Mouse (Mus musculus): ENCODE data around the gene Map1b. TPM values are rescaled to one million over a fixed set of nuclear protein-coding genes. Genes with fewer than 3 reads are reported as not detected.

Map1b gene
- total and polyA plus RNA-seq, 2 experiments from 2014 or later, result 690 to 1,981 TPM

GRCm38 (mm10) chr13:99472028-99472427 is 44.3 kb downstream of the Map1b start:
- no peaks in the 10 kb centered on the region for H3K27me3 ChIP-seq (ENCODE audit: insufficient read depth, low read length)
- H3K4me3 ChIP-seq (ENCODE audit: low read length), result no peak overlapping the region
- H3K4me2 ChIP-seq (ENCODE audit: low read depth, low read length), result no peak overlapping the region
- TF ChIP-seq CTCF (IDR thresholded peaks at IDR 0.05; ENCODE audit: low read depth), result no peak
- H3K9ac ChIP-seq (replicated peaks; ENCODE audit: low read length), result no peak overlapping the region
- no peaks in the 10 kb centered on the region for H3K36me3 ChIP-seq (ENCODE audit: insufficient read depth, low read length)
- H3K9me3 ChIP-seq (ENCODE audit: low read length), result no peaks in the 10 kb centered on the region
- H3K4me1 ChIP-seq (ENCODE audit: insufficient read depth, low read length), result peaks cover 20% of the 10 kb centered on the region
- WGBS, result 91% methylated on average over 9 of the region's 9 CpGs
- DNase-seq (ENCODE audit: low spot score) (no peak), ATAC-seq (no peak)
- no peak overlapping the region for H3K27ac ChIP-seq

DNA sequence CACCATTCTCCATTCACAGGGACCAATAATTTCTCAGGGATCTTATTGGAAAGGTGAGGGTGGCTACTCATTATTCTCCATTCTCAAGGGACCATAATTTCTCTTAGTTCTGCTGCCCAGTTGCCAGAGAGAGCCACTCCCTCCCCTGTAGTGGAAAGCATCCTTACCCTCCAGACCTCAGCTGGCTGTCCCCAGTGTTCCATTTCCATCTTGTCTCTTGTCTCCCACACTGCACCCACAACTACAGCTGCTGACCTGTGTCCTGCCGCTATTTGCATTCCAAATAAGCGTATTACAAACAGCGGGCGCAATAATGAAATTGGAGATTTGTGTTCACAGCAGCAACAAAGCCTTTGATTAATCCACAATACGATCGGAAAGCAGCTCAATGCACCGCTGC is 46.3 kb downstream of the Map1b start:
- no peak for DNase-seq (ENCODE audit: low spot score)
- Histone ChIP-seq H3K27ac (no peak overlapping the region), H3K4me1 (ENCODE audit: insufficient read depth, low read length) (peaks cover 8% of the 10 kb centered on the region; the same call in 1 of the 2 replicates)

DNA sequence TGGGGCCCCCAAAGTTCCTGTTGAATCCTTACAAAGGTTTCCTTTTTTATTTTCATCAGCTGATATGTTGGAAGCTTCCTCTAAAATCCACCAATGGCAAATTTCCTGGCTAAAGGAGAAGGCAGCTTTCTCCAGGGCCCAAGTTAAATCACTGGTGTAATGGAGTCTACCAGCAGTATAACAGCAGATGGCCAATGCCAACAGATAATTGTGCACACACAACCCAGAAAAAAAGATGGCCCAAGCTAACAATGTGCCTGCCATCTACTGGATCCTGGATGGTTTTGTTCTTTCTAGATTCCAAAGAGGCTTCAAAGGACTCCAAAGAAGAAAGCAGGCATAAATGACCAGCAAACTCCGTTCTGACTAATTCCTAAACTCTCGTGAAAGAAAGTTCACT is 48.1 kb downstream of the Map1b start:
- DNase-seq (ENCODE audit: low spot score), result no peak
- Histone ChIP-seq H3K9ac (replicated peaks; ENCODE audit: low read length) (no peak overlapping the region), H3K4me2 (ENCODE audit: low read depth, low read length) (no peak overlapping the region), H3K27me3 (ENCODE audit: insufficient read depth, low read length) (no peaks in the 10 kb centered on the region), H3K4me3 (ENCODE audit: low read length) (no peak overlapping the region), H3K27ac (no peak overlapping the region), H3K9me3 (ENCODE audit: low read length) (no peaks in the 10 kb centered on the region), H3K4me1 (ENCODE audit: insufficient read depth, low read length) (no peaks in the 10 kb centered on the region), H3K36me3 (ENCODE audit: insufficient read depth, low read length) (no peaks in the 10 kb centered on the region)
- no peak for TF ChIP-seq CTCF (IDR thresholded peaks at IDR 0.05; ENCODE audit: low read depth)
- ATAC-seq, result no peak
- WGBS, result 72% methylated on average over 2 of the region's 2 CpGs

More for the DNA sequence above, 46.3 kb downstream of the Map1b start:
- 41% methylated on average over 7 of the region's 7 CpGs for WGBS
- no peaks in the 10 kb centered on the region for H3K9me3 ChIP-seq (ENCODE audit: low read length)
- H3K27me3 ChIP-seq (ENCODE audit: insufficient read depth, low read length), result no peaks in the 10 kb centered on the region
- no peaks in the 10 kb centered on the region for H3K36me3 ChIP-seq (ENCODE audit: insufficient read depth, low read length)
- no peak for TF ChIP-seq CTCF (IDR thresholded peaks at IDR 0.05; ENCODE audit: low read depth)
- H3K4me2 ChIP-seq (ENCODE audit: low read depth, low read length), result no peak overlapping the region
- no peak for ATAC-seq
- no peak overlapping the region for H3K4me3 ChIP-seq (ENCODE audit: low read length)
- no peak overlapping the region for H3K9ac ChIP-seq (replicated peaks; ENCODE audit: low read length)

DNA sequence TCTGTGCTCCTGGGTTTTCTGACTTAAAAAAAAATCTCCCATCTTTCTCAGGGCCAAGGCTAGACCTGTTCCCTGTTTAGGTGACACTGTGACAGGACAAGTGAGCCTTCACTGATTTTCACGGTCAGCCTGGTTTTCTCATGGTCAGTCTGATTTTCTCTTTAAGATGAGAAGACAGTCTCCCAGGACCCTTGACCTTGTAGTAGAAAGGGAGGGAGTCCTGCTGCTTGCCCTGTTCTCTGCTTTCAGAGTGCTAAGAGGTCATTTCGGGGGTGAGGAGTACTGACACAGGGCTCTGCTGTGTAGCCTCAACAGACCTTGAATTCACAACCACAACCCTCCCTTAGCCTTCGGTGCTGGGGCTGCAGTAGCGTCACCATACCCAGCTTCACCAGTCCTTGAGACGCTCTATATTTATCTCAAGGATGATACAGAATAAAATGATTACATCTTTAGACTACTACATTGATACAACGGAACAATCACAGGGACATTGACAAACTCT is 49.5 kb downstream of the Map1b start:
- H3K4me2 ChIP-seq (ENCODE audit: low read depth, low read length), result no peak overlapping the region
- ATAC-seq (no peak), DNase-seq (ENCODE audit: low spot score) (no peak)
- no peaks in the 10 kb centered on the region for H3K36me3 ChIP-seq (ENCODE audit: insufficient read depth, low read length)
- no peaks in the 10 kb centered on the region for H3K9me3 ChIP-seq (ENCODE audit: low read length)
- TF ChIP-seq CTCF (IDR thresholded peaks at IDR 0.05; ENCODE audit: low read depth), result no peak
- no peak overlapping the region for H3K4me3 ChIP-seq (ENCODE audit: low read length)
- H3K27me3 ChIP-seq (ENCODE audit: insufficient read depth, low read length), result no peaks in the 10 kb centered on the region
- no peak overlapping the region for H3K27ac ChIP-seq
- WGBS, result 44% methylated on average over 6 of the region's 6 CpGs
- no peak overlapping the region for H3K9ac ChIP-seq (replicated peaks; ENCODE audit: low read length)
- no peaks in the 10 kb centered on the region for H3K4me1 ChIP-seq (ENCODE audit: insufficient read depth, low read length)

DNA sequence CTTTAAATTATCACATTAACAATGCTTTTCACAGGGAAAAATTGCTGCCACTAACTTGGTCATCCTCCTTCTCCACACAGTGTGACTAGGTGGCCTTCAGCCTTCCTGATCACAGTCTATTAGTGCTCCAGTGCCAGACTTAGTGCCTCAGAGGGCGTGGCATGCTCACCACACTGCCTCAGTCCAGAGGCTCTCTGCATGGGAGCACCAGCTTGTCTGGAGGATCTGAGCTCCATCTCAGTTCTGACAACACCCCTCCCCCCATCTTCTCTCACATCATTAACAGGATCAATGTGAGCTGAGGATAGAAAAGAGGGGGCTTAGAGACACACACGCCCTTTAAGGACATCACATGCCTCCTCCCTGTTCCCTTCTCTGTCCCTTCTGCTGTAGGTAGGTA is 50.3 kb downstream of the Map1b start:
- H3K9me3 ChIP-seq (ENCODE audit: low read length), result no peaks in the 10 kb centered on the region
- no peak overlapping the region for H3K27ac ChIP-seq
- 44% methylated on average over 2 of the region's 2 CpGs for WGBS
- no peak overlapping the region for H3K9ac ChIP-seq (replicated peaks; ENCODE audit: low read length)
- no peak overlapping the region for H3K4me2 ChIP-seq (ENCODE audit: low read depth, low read length)
- no peak overlapping the region for H3K4me3 ChIP-seq (ENCODE audit: low read length)
- H3K27me3 ChIP-seq (ENCODE audit: insufficient read depth, low read length), result no peaks in the 10 kb centered on the region
- DNase-seq (ENCODE audit: low spot score) (no peak), ATAC-seq (peak; percentile 64; the same call in 1 of the 2 replicates)
- no peaks in the 10 kb centered on the region for H3K36me3 ChIP-seq (ENCODE audit: insufficient read depth, low read length)
- no peak for TF ChIP-seq CTCF (IDR thresholded peaks at IDR 0.05; ENCODE audit: low read depth)
- H3K4me1 ChIP-seq (ENCODE audit: insufficient read depth, low read length), result no peaks in the 10 kb centered on the region

DNA sequence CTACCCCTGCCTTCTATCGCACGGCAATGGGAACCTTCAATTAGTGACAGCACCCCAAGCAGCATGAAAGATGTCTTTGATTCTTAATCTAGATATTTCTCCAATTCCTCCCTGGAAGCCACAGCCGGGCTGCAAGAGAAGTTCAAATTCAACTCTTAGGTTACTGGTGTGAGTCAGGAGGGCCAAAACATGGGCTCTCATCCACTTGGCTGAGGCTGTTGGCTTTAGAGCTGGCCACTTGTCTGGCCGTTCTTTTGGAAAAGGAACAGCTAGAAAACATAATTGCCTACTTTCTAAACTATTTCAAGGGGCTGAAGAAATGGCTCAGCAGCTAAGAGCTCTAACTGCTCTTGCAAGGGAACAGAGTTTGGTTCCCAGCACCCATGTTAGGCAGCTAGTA is 51.8 kb downstream of the Map1b start:
- Histone ChIP-seq H3K36me3 (ENCODE audit: insufficient read depth, low read length) (no peaks in the 10 kb centered on the region), H3K9me3 (ENCODE audit: low read length) (no peaks in the 10 kb centered on the region), H3K4me1 (ENCODE audit: insufficient read depth, low read length) (no peaks in the 10 kb centered on the region), H3K9ac (replicated peaks; ENCODE audit: low read length) (no peak overlapping the region), H3K4me2 (ENCODE audit: low read depth, low read length) (no peak overlapping the region), H3K27ac (no peak overlapping the region), H3K4me3 (ENCODE audit: low read length) (no peak overlapping the region), H3K27me3 (ENCODE audit: insufficient read depth, low read length) (no peaks in the 10 kb centered on the region)
- DNase-seq (ENCODE audit: low spot score), result no peak
- TF ChIP-seq CTCF (IDR thresholded peaks at IDR 0.05; ENCODE audit: low read depth), result no peak
- no peak for ATAC-seq
- WGBS, result 62% methylated on average over 4 of the region's 4 CpGs

DNA sequence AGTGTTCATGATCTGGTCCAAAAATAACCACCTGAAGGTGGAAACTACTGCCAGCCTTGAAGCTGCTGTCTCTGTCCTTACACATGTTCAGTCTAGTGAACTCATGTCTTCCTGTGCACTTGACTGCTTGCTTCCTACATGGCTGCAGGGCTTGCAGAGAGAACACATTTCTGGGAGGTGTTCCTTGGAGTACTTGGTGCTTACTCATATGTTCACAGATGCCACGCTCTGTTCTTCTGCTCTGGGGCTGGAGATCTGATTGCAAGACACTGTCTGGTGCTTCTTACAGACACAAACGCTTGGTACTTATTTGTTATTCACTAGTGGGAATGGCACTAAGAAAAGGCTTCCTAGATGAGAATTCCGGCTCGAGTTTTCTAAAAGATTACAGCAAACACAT is 54.5 kb downstream of the Map1b start:
- H3K27me3 ChIP-seq (ENCODE audit: insufficient read depth, low read length), result no peaks in the 10 kb centered on the region
- 88% methylated on average over 4 of the region's 4 CpGs for WGBS
- no peaks in the 10 kb centered on the region for H3K9me3 ChIP-seq (ENCODE audit: low read length)
- no peak overlapping the region for H3K4me3 ChIP-seq (ENCODE audit: low read length)
- no peaks in the 10 kb centered on the region for H3K36me3 ChIP-seq (ENCODE audit: insufficient read depth, low read length)
- ATAC-seq, result no peak
- TF ChIP-seq CTCF (IDR thresholded peaks at IDR 0.05; ENCODE audit: low read depth), result no peak
- H3K4me2 ChIP-seq (ENCODE audit: low read depth, low read length), result no peak overlapping the region
- no peak overlapping the region for H3K27ac ChIP-seq
- no peak overlapping the region for H3K9ac ChIP-seq (replicated peaks; ENCODE audit: low read length)
- no peak for DNase-seq (ENCODE audit: low spot score)
- H3K4me1 ChIP-seq (ENCODE audit: insufficient read depth, low read length), result no peaks in the 10 kb centered on the region
